Mouse (Mus musculus) stomach, embryonic 14.5 days (tissue): ENCODE results near the gene Mkks. TPM values are rescaled to one million over a fixed set of nuclear protein-coding genes. Genes with fewer than 3 reads are reported as not detected.
"Not testable (repeated sequence)": the region's sequence is repeated elsewhere in the genome, so short reads cannot be mapped to it uniquely, and the experiment has no call there.

Experiments used
- ATAC-seq: fragments of 200-750 bp; cut with Nextera tagmentation; 2 replicates; pipeline ENCODE4 v1.8.0; 2017; ENCODE audit warnings: low read depth, moderate TSS enrichment; ENCODE audit not compliant: insufficient number of reproducible peaks, insufficient read depth, low FRiP score
- H3K27ac ChIP-seq: fragments of 300-500 bp; sonication (generic); 2 replicates; pipeline ENCODE4 v1.5.1; 2014; ENCODE audit warnings: mild to moderate bottlenecking, low read length, moderate library complexity, mixed read lengths
- H3K27me3 ChIP-seq: fragments of 300-500 bp; sonication (generic); 2 replicates; pipeline ENCODE4 v1.6.1; 2014; ENCODE audit warnings: low read length, control low read depth, mixed read lengths; ENCODE audit not compliant: control insufficient read depth, insufficient read depth
- H3K36me3 ChIP-seq: fragments of 300-500 bp; sonication (generic); 2 replicates; pipeline ENCODE4 v1.6.1; 2014; ENCODE audit warnings: mild to moderate bottlenecking, control low read depth, low read length, moderate library complexity, mixed read lengths; ENCODE audit not compliant: control insufficient read depth, insufficient read depth
- H3K4me1 ChIP-seq: fragments of 300-500 bp; sonication (generic); 2 replicates; pipeline ENCODE4 v1.6.1; 2014; ENCODE audit warnings: low read length, control low read depth, mixed read lengths; ENCODE audit not compliant: control insufficient read depth, insufficient read depth
- H3K4me2 ChIP-seq: fragments of 300-500 bp; sonication (generic); replicated peaks from 2 replicates; pipeline ENCODE4 v1.6.1; 2014; ENCODE audit warnings: low read depth, low read length, control low read depth
- H3K4me3 ChIP-seq: fragments of 300-500 bp; sonication (generic); 2 replicates; pipeline ENCODE4 v1.5.1; 2014; ENCODE audit warnings: low read depth, low read length, control low read depth
- H3K9ac ChIP-seq: fragments of 300-500 bp; sonication (generic); replicated peaks from 2 replicates; pipeline ENCODE4 v1.6.1; 2014; ENCODE audit warnings: low read depth, mild to moderate bottlenecking, control low read depth, low read length, moderate library complexity, mixed read lengths
- H3K9me3 ChIP-seq: fragments of 300-500 bp; sonication (generic); 2 replicates; pipeline ENCODE4 v1.6.1; 2016; ENCODE audit warnings: low read depth, low read length, control low read depth; ENCODE audit not compliant: control insufficient read depth
- WGBS: fragments of 180-500 bp; shearing (Covaris S2); extraction: QIAGEN DNeasy Blood & Tissue Kit; methylation state at CpG from one replicate; pipeline ENCODE4 v1.1.7; 2014; 5-methylcytosine and 5-hydroxymethylcytosine counted together
- polyA plus RNA-seq: library from polyadenylated mRNA; unstranded; fragments of >200 nt; fragmentation: Nextera tagmentation; extraction: Ambion mirVana; gene quantifications from 2 replicates; pipeline ENCODE4 v1.2.1, GENCODE M21; 2014

The Mkks gene
- polyA plus RNA-seq, 1 experiment from 2014 or later: 14.5 TPM

GRCm38 (mm10) chr2:136913021-136913420 lies 21.8 kb upstream of the Mkks start:
- H3K27me3 ChIP-seq: no peaks in the 10 kb centered on the region
- no peak overlapping the region for H3K9ac ChIP-seq
- H3K4me1 ChIP-seq: peaks cover 4% of the 10 kb centered on the region; the same call in 1 of the 2 replicates
- H3K36me3 ChIP-seq: no peaks in the 10 kb centered on the region
- H3K27ac ChIP-seq: no peak overlapping the region
- H3K9me3 ChIP-seq: no peaks in the 10 kb centered on the region
- no peak overlapping the region for H3K4me2 ChIP-seq
- WGBS: 63% methylated on average over 3 of the region's 3 CpGs
- no peak for ATAC-seq
- no peak overlapping the region for H3K4me3 ChIP-seq

- no peaks in the 10 kb centered on the region for H3K36me3 ChIP-seq
- H3K9ac ChIP-seq: no peak overlapping the region
- ATAC-seq: 0 out of 2 replicates have a peak, but pooled peaks have one; percentile 46
- H3K27me3 ChIP-seq: no peaks in the 10 kb centered on the region
- H3K4me2 ChIP-seq: no peak overlapping the region
- peaks cover 4% of the 10 kb centered on the region; the same call in 1 of the 2 replicates for H3K4me1 ChIP-seq
- H3K4me3 ChIP-seq: no peak overlapping the region
- 19% methylated on average over 4 of the region's 4 CpGs for whole genome bisulfite sequencing
- H3K9me3 ChIP-seq: no peaks in the 10 kb centered on the region
- H3K27ac ChIP-seq: 0 out of 2 replicates have a peak overlapping the region, but pooled peaks have one; percentile 23
Observed at GRCm38 (mm10) chr2:136911958-136912411, 20.8 kb upstream of the Mkks start.

GRCm38 (mm10) chr2:136909298-136909697 lies 18.1 kb upstream of the Mkks start:
- no peak overlapping the region for H3K27ac ChIP-seq
- H3K4me1 ChIP-seq: peaks cover 4% of the 10 kb centered on the region; the same call in 1 of the 2 replicates
- H3K4me3 ChIP-seq: no peak overlapping the region
- no peak for ATAC-seq
- no peaks in the 10 kb centered on the region for H3K9me3 ChIP-seq
- no peak overlapping the region for H3K4me2 ChIP-seq
- H3K27me3 ChIP-seq: no peaks in the 10 kb centered on the region
- H3K9ac ChIP-seq: no peak overlapping the region
- 81% methylated on average over 2 of the region's 2 CpGs for WGBS
- no peaks in the 10 kb centered on the region for H3K36me3 ChIP-seq

GRCm38 (mm10) chr2:136908596-136908995 lies 17.4 kb upstream of the Mkks start:
- Histone ChIP-seq H3K27ac (no peak overlapping the region), H3K36me3 (no peaks in the 10 kb centered on the region), H3K4me2 (no peak overlapping the region), H3K4me1 (peaks cover 4% of the 10 kb centered on the region; the same call in 1 of the 2 replicates), H3K27me3 (no peaks in the 10 kb centered on the region), H3K9me3 (no peaks in the 10 kb centered on the region), H3K9ac (no peak overlapping the region), H3K4me3 (no peak overlapping the region)
- 79% methylated on average over 3 of the region's 3 CpGs for WGBS
- ATAC-seq: no peak

DNA sequence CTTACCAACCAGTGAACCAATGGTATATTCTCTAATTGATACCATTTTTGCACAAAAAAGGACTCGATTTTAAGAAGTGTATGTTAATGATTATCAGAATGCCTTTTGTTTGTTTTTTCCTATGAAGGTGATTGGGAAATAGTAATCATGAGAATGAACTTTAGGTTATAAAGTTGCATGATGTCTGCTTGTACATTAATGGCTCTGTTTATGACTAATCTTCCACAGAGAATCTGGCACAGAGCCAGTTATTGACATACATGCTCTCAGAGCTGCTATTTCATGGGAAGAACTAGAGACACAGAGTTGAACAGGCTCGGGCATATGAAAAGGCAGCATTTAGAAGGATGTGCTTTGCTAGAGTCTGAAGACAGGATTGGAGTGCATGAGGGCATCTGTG lies 4.9 kb upstream of the Mkks start:
- no peak overlapping the region for H3K9ac ChIP-seq
- ATAC-seq: no peak
- H3K27ac ChIP-seq: no peak overlapping the region
- no peak overlapping the region for H3K4me2 ChIP-seq
- H3K9me3 ChIP-seq: no peaks in the 10 kb centered on the region
- no peak overlapping the region for H3K4me3 ChIP-seq
- H3K27me3 ChIP-seq: no peaks in the 10 kb centered on the region
- H3K4me1 ChIP-seq: no peaks in the 10 kb centered on the region
- H3K36me3 ChIP-seq: no peaks in the 10 kb centered on the region
- WGBS: 70% methylated on average over 2 of the region's 2 CpGs

- Histone ChIP-seq H3K4me3 (no peak overlapping the region), H3K27ac (no peak overlapping the region), H3K9ac (no peak overlapping the region), H3K4me2 (no peak overlapping the region), H3K27me3 (no peaks in the 10 kb centered on the region), H3K36me3 (no peaks in the 10 kb centered on the region), H3K9me3 (no peaks in the 10 kb centered on the region), H3K4me1 (peaks cover 5% of the 10 kb centered on the region; the same call in 1 of the 2 replicates)
- no peak for ATAC-seq
- 81% methylated on average over 2 of the region's 2 CpGs for WGBS
Observed at GRCm38 (mm10) chr2:136894494-136894893, 3.3 kb upstream of the Mkks start.

GRCm38 (mm10) chr2:136891951-136892371 lies 772 bp upstream of the Mkks start:
- under 1% methylated on average over 23 of the region's 23 CpGs for WGBS
- no peaks in the 10 kb centered on the region for H3K27me3 ChIP-seq

DNA sequence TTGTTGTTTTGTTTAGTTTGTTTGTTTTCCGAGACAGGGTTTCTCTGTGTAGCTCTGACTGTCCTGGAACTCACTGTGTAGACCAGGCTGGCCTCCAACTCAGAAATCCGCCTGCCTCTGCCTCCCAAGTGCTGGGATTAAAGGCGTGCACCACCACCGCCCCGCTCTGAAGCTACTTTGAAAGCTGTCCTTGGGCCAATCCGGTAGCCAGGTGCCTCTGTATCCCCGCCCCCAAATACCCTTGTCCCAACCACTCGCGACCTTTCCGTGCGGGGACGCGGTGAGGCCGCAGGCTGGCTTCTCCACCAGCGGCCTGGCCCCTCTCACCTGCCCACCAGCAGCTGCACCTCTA lies 497 bp downstream of the Mkks start:
- Histone ChIP-seq H3K4me3 (peak overlapping the region; percentile 78), H3K27ac (peak overlapping the region; percentile 89), H3K9ac (peak overlapping the region; percentile 65), H3K4me2 (peak overlapping the region; percentile 38)
- ATAC-seq: peak; percentile 54
- WGBS: 5% methylated on average over 15 of the region's 15 CpGs
- H3K36me3 ChIP-seq, H3K27me3 ChIP-seq, H3K4me1 ChIP-seq, H3K9me3 ChIP-seq: not testable (repeated sequence)

More at GRCm38 (mm10) chr2:136891951-136892371, 772 bp upstream of the Mkks start:
- peak overlapping the region; percentile 89 for H3K27ac ChIP-seq
- peak overlapping the region; percentile 78 for H3K4me3 ChIP-seq
- peak overlapping the region; percentile 46 for H3K4me2 ChIP-seq
- peak; percentile 85 for ATAC-seq
- peak overlapping the region; percentile 61 for H3K9ac ChIP-seq
- H3K4me1 ChIP-seq: peaks cover 5% of the 10 kb centered on the region; the same call in 1 of the 2 replicates
- H3K9me3 ChIP-seq: no peaks in the 10 kb centered on the region
- H3K36me3 ChIP-seq: no peaks in the 10 kb centered on the region

DNA sequence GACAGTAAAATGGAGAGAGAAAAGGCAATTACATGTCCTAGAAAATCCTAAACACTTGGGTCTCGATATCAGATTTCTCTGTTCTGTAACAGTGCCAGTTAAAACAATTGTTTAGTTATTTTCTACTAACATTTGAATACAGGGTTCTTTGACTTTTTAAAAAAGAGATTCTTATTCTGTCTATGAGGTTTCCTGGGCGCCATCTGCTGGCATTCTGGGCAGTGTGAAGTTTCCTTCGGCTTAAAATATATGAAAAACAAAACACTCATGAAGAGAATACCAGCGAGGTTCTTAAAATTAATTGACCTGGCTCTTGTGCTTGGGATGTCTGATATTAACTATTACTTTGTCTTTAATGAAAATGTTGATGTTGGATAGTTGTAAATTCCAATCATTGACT lies 4.3 kb downstream of the Mkks start:
- H3K27me3 ChIP-seq: no peaks in the 10 kb centered on the region
- H3K27ac ChIP-seq: no peak overlapping the region
- H3K4me2 ChIP-seq: no peak overlapping the region
- WGBS: 59% methylated on average over 4 of the region's 4 CpGs
- H3K4me1 ChIP-seq: peaks cover 5% of the 10 kb centered on the region; the same call in 1 of the 2 replicates
- no peaks in the 10 kb centered on the region for H3K9me3 ChIP-seq
- no peak overlapping the region for H3K4me3 ChIP-seq
- peaks cover 13% of the 10 kb centered on the region; the same call in 1 of the 2 replicates for H3K36me3 ChIP-seq
- no peak overlapping the region for H3K9ac ChIP-seq
- no peak for ATAC-seq
